In the genomic region with DNA sequence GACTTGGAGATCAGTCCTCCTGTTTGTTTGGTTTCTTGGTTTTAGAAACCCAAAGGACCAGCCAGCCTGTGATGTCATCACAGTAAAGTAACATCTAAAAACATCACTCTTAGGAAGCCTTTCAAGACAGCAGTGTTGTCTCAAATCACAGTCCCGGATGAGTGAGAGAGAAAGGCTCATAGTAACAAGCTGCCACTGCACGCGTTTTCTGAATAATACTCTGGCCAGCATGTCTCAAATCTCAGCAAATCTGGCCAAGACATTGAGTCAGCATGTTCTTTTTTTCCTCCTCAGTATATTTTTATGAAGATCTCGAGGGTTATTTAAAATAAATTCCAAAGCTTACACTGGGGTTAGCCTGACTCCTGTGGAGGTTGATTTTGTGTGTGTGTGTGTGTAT, we compare ENCODE assay signal across 8 mouse cellular contexts.
DNase-seq lines count a peak whose midpoint lies in the region; ATAC-seq and TF ChIP-seq lines count a peak whose summit lies in the region.

No protein-coding gene starts in this region.

- intact Hi-C loops in left cerebral cortex, postnatal 10 days (cut with DNase I) = no loop called here
- intact Hi-C loops in gastrocnemius, postnatal 36 days (cut with DNase I) = loop anchor here (10.0 kb wide), 1 partner anchor 591 kb away; a partner anchor contains a TSS

- H3K4me3 ChIP-seq in neural tube, embryonic 11.5 days (ENCODE audit: low read depth, low read length) = no peak overlapping the region
- H3K4me3 ChIP-seq in hindbrain, embryonic 11.5 days (ENCODE audit: low read depth, low read length) = peak overlapping the region; percentile 27
- H3K4me3 ChIP-seq in lung, embryonic 14.5 days (ENCODE audit: low read depth, low read length) = peak overlapping the region; percentile 52

- no peak overlapping the region for H3K27ac ChIP-seq in neural tube, embryonic 11.5 days (ENCODE audit: low read depth, low read length)
- no peak overlapping the region for H3K27ac ChIP-seq in hindbrain, embryonic 11.5 days (ENCODE audit: low read depth, low read length)
- peak overlapping the region; percentile 94 for H3K27ac ChIP-seq in lung, embryonic 14.5 days (ENCODE audit: low read depth)

- WGBS in neural tube, embryonic 11.5 days = 47% methylated on average over 4 of the region's 4 CpGs
- 29% methylated on average over 4 of the region's 4 CpGs for WGBS in hindbrain, embryonic 11.5 days
- whole genome bisulfite sequencing in lung, embryonic 14.5 days = 14% methylated on average over 4 of the region's 4 CpGs

- no peak for ATAC-seq in neural tube, embryonic 11.5 days (ENCODE audit: insufficient read depth, low FRiP score, low TSS enrichment)
- no peak for ATAC-seq in hindbrain, embryonic 11.5 days (ENCODE audit: low FRiP score)
- peak; percentile 64 for ATAC-seq in lung, embryonic 14.5 days (ENCODE audit: insufficient read depth)

- TF ChIP-seq CTCF in lung, embryonic 14.5 days (IDR thresholded peaks at IDR 0.05; ENCODE audit: low read depth) = no peak

- no peaks in the 10 kb centered on the region for H3K9me3 ChIP-seq in neural tube, embryonic 11.5 days (ENCODE audit: control insufficient read depth, low read length)
- H3K9me3 ChIP-seq in hindbrain, embryonic 11.5 days (ENCODE audit: control insufficient read depth, low read length) = no peaks in the 10 kb centered on the region
- no peaks in the 10 kb centered on the region for H3K9me3 ChIP-seq in lung, embryonic 14.5 days (ENCODE audit: low read depth, low read length)

- DNase-seq in neural tube, embryonic 11.5 days (ENCODE audit: low spot score) = no peak
- DNase-seq in neural tube, embryonic 10.5 days (ENCODE audit: extremely low spot score, low spot score) = no peak
- DNase-seq in hindbrain, embryonic 11.5 days (ENCODE audit: low spot score) = no peak
- DNase-seq in lung, embryonic 14.5 days = peak; percentile 94
- no peak for DNase-seq in urinary bladder, postnatal 36 days (ENCODE audit: low spot score in 2 of 2)
- no peak for DNase-seq in left cerebral cortex, postnatal 10 days (ENCODE audit: extremely low spot score in 1 of 2, low spot score in 2 of 2)
- no peak for DNase-seq in gastrocnemius, postnatal 36 days
- no peak for DNase-seq in cerebellum, adult 11 months

- H3K27me3 ChIP-seq in neural tube, embryonic 11.5 days (ENCODE audit: control insufficient read depth, insufficient read depth, low read length) = no peaks in the 10 kb centered on the region
- H3K27me3 ChIP-seq in hindbrain, embryonic 11.5 days (ENCODE audit: control insufficient read depth, insufficient read depth, low read length) = no peaks in the 10 kb centered on the region
- no peaks in the 10 kb centered on the region for H3K27me3 ChIP-seq in lung, embryonic 14.5 days (ENCODE audit: insufficient read depth, low read length)

- H3K4me2 ChIP-seq in neural tube, embryonic 11.5 days (ENCODE audit: low read depth) = peak overlapping the region; percentile 33
- peak overlapping the region; percentile 54 for H3K4me2 ChIP-seq in hindbrain, embryonic 11.5 days (replicated peaks; ENCODE audit: low read depth, low read length)
- peak overlapping the region; percentile 71 for H3K4me2 ChIP-seq in lung, embryonic 14.5 days

- H3K4me1 ChIP-seq in neural tube, embryonic 11.5 days (ENCODE audit: control insufficient read depth, insufficient read depth, low read length) = peaks cover 18% of the 10 kb centered on the region
- H3K4me1 ChIP-seq in hindbrain, embryonic 11.5 days (replicated peaks; ENCODE audit: control insufficient read depth, insufficient read depth, low read length) = peaks cover 12% of the 10 kb centered on the region
- H3K4me1 ChIP-seq in lung, embryonic 14.5 days (ENCODE audit: insufficient read depth) = peaks cover 28% of the 10 kb centered on the region

- H3K36me3 ChIP-seq in neural tube, embryonic 11.5 days (ENCODE audit: control insufficient read depth, insufficient read depth, low read length) = no peaks in the 10 kb centered on the region; the same call in 1 of the 2 replicates
- H3K36me3 ChIP-seq in hindbrain, embryonic 11.5 days (ENCODE audit: control insufficient read depth, insufficient read depth, low read length) = no peaks in the 10 kb centered on the region
- peaks cover 35% of the 10 kb centered on the region for H3K36me3 ChIP-seq in lung, embryonic 14.5 days (ENCODE audit: insufficient read depth)

- no peak overlapping the region for H3K9ac ChIP-seq in neural tube, embryonic 11.5 days (ENCODE audit: low read length)
- H3K9ac ChIP-seq in hindbrain, embryonic 11.5 days (ENCODE audit: low read depth, low read length) = no peak overlapping the region
- H3K9ac ChIP-seq in lung, embryonic 14.5 days = peak overlapping the region; percentile 65; the same call in 1 of the 2 replicates
